Mouse (Mus musculus) embryonic fibroblast, embryonic 13.5 days (primary cell): Measurements from ENCODE around the gene Hdac10. TPM values are rescaled to one million over a fixed set of nuclear protein-coding genes. Genes with fewer than 3 reads are reported as not detected.

Experiments used
- H3K27ac ChIP-seq: 2 replicates; pipeline ENCODE4 v1.5.1; 2012; ENCODE audit warnings: low read length, control low read depth, inconsistent platforms; ENCODE audit not compliant: insufficient read depth
- H3K4me1 ChIP-seq: 2 replicates; pipeline ENCODE4 v1.6.1; 2011; ENCODE audit warnings: low read length; ENCODE audit not compliant: control insufficient read depth, insufficient read depth
- H3K4me3 ChIP-seq: 2 replicates; pipeline ENCODE4 v1.5.1; 2011; ENCODE audit warnings: mild to moderate bottlenecking, control low read depth, low read length; ENCODE audit not compliant: insufficient read depth
- CTCF ChIP-seq: IDR thresholded peaks from 2 replicates; pipeline ENCODE4 v1.5.1; 2011; ENCODE audit warnings: mild to moderate bottlenecking, control low read depth, low read length, moderate library complexity, borderline replicate concordance; ENCODE audit not compliant: insufficient read depth
- POLR2A ChIP-seq: IDR thresholded peaks from 2 replicates; pipeline ENCODE4 v1.6.1; 2011; ENCODE audit warnings: low read depth, mild to moderate bottlenecking, control low read depth, low read length, moderate library complexity
- polyA plus RNA-seq: library from polyadenylated mRNA; stranded (reverse); fragments of >200 nt; gene quantifications from 2 replicates; pipeline ENCODE4 v1.2.4, GENCODE M21; 2011; ENCODE audit warnings: low read depth; ENCODE audit not compliant: missing spikeins, insufficient read length

The Hdac10 gene
- polyA plus RNA-seq, 1 experiment, result 7.2 TPM

DNA sequence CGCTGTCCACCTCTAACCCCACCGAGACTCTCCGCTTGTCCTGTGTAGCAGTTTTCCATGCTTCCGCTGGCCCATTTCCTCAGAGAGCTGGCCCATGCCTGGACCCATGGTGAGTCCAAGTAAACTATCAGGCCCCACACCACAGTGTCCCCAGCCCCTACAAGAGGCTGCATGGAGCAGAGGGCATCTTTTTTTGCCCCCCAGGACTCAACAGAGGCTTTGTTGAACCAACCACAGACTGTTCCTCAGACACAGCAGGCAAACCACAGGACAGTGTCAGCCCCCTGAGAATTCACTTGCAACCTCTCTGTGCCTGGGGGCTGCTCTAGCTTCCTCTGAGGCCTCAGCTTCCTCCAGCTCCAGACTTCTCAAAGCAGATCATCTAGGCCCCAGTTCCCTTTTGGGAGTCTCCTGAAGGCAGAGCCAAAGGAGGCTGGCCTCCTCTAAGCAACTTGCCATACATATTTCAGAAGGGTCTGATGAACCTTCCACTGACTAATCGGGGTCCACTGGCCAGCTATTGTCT, 43.1 kb upstream of the Hdac10 start:
- Histone ChIP-seq H3K27ac (no peak overlapping the region), H3K4me3 (no peak overlapping the region), H3K4me1 (peaks cover 9% of the 10 kb centered on the region)
- TF ChIP-seq CTCF, result no peak
- TF ChIP-seq POLR2A, result no peak

GRCm38 (mm10) chr15:89170102-89170501, 41.6 kb upstream of the Hdac10 start:
- Histone ChIP-seq H3K27ac (peak overlapping the region; percentile 62), H3K4me1 (peaks cover 9% of the 10 kb centered on the region), H3K4me3 (no peak overlapping the region)
- TF ChIP-seq POLR2A (no peak), CTCF (no peak)

DNA sequence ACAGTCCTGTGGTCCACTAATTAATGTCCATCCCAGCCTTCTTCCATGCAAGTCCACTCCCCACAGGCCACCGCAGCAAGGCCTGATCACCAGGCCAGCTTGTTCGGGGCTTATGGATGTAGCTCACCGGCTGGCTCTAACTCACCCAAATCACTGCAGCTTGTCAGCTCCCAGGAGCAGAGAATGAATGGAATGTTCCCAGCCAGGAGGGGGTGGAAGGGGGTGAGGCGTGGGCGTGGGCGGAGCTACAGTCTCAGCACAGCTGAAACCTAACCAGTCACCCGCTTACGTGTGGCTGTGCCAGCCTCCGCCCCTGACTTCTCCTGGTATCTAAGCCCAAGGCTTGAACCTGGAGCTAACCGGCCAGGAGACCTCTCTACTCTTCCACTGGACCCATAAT, 40.9 kb upstream of the Hdac10 start:
- H3K4me1 ChIP-seq, result peaks cover 9% of the 10 kb centered on the region
- H3K4me3 ChIP-seq, result peak overlapping the region; percentile 31
- no peak for TF ChIP-seq CTCF
- TF ChIP-seq POLR2A, result peak; percentile 67
- peak overlapping the region; percentile 77 for H3K27ac ChIP-seq

DNA sequence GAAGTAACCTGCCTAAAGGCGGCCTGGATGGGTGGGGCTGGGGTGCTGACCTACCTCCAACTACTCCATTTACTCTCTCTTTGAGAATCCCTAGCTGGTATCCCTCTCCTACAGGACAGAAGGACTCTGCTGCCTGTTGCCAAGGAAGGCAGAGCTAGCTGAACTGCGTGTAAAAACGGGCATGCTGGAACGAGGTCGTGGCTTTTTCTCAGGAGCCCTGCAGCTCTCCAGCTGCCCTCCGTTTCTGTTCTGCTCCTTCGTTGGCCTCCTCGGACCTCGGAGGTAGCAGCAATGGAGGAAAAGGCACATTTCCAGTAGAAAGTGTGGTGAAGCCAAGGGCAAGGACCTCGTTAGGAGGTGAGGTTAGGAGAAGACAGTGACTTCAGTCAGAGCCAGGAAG, 40.4 kb upstream of the Hdac10 start:
- TF ChIP-seq CTCF, result no peak
- no peak for TF ChIP-seq POLR2A
- H3K4me3 ChIP-seq, result peak overlapping the region; percentile 31
- H3K27ac ChIP-seq, result peak overlapping the region; percentile 77
- peaks cover 9% of the 10 kb centered on the region for H3K4me1 ChIP-seq

- no peak overlapping the region for H3K4me3 ChIP-seq
- H3K4me1 ChIP-seq, result peaks cover 9% of the 10 kb centered on the region
- no peak overlapping the region for H3K27ac ChIP-seq
- TF ChIP-seq CTCF (no peak), POLR2A (no peak)
These were observed 37.0 kb upstream of the Hdac10 start for GRCm38 (mm10) chr15:89165478-89165877.

- no peak overlapping the region for H3K27ac ChIP-seq
- TF ChIP-seq CTCF (no peak), POLR2A (no peak)
These were observed 32.9 kb upstream of the Hdac10 start for GRCm38 (mm10) chr15:89161397-89161796.

DNA sequence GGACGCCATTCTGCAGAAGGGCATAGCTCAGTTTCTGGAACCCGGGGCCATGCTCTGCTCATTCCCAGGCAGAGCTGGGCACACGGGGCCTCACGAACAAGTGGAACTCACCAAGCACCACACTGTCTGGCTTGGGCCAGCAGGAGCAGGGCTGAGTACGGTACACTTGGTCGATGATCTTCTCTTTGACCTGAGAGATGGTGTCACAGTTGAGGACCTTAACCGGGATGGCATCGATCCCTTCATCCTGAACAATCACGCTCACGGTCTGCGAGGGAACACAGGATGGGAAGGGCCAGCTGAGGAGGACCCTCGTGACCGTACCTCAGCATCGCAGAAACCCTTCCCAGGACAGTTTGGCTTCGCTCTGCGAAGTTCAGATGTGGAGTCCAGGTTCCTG, 30.0 kb upstream of the Hdac10 start:
- Histone ChIP-seq H3K4me1 (no peaks in the 10 kb centered on the region), H3K4me3 (no peak overlapping the region), H3K27ac (no peak overlapping the region)
- TF ChIP-seq CTCF, result no peak
- no peak for TF ChIP-seq POLR2A

More at GRCm38 (mm10) chr15:89161397-89161796, 32.9 kb upstream of the Hdac10 start:
- Histone ChIP-seq H3K4me3 (no peak overlapping the region), H3K4me1 (no peaks in the 10 kb centered on the region)

DNA sequence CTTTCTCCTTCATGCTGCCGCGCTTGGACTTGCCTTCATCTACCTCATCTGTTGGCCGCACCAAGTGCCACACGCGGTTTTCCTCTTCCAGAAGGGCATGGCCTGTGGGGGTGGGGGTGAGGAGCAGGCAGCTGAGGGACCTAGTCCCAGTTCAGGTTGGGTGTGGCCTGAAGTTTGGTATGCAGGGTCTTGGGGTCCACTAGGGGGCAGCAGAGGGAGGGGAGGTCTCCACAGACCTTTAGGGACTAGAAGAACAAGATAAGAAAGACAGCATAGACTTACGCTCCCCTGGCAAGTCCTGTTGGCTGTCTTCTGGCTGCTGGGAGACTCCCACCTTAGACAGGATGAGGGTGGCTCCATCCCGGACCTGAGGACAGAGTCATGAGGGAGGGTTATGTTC, 29.5 kb upstream of the Hdac10 start:
- H3K4me3 ChIP-seq, result no peak overlapping the region
- TF ChIP-seq CTCF (peak; percentile 31; the same call in 1 of the 2 replicates), POLR2A (no peak)

DNA sequence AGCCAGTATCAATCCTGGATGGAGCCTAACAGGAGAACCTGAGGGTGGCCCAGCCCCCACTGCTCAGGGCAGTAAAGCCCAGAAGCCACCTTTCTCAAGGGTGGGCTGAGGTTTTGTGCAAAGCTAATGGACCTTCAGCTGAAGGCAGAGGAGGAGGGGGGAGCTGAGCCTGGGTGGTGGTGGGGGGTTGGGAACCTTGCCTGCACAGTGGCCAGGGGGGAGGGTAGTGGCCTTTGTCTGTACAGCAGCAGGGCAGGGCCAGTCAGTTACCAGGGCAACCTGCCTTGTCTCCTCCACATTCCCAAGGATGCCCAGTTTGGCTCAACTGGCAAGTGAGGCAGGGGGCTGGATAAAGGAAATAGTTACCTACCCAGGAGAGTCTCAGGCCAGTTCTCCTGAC, 23.8 kb upstream of the Hdac10 start:
- TF ChIP-seq CTCF (no peak), POLR2A (no peak)
- Histone ChIP-seq H3K4me3 (no peak overlapping the region), H3K27ac (no peak overlapping the region), H3K4me1 (no peaks in the 10 kb centered on the region; the same call in 1 of the 2 replicates)

More for the DNA sequence above, 29.5 kb upstream of the Hdac10 start:
- Histone ChIP-seq H3K4me1 (no peaks in the 10 kb centered on the region), H3K27ac (no peak overlapping the region)

DNA sequence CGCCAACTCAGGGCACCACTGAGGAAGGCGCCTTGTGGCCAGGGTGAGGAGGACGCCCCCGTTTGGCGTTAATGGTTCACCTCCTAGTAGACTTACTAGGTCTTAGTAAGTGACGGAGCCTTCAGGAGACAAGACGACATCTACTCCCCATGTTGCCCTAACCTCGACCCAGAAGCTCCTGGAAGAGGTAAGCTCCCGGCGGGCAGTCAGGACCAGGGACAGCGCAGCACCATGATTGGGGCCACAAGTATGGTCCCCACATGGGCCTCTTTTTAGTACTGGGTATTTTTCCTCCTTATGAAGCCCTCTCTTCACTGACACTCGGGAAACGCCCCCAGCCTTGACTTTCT, 21.5 kb upstream of the Hdac10 start:
- Histone ChIP-seq H3K4me3 (no peak overlapping the region), H3K4me1 (no peaks in the 10 kb centered on the region; the same call in 1 of the 2 replicates), H3K27ac (no peak overlapping the region)
- no peak for TF ChIP-seq CTCF
- TF ChIP-seq POLR2A, result no peak
